Mouse (Mus musculus): ENCODE measurements around the gene Vmn1r218. TPM values are rescaled to one million over a fixed set of nuclear protein-coding genes. Genes with fewer than 3 reads are reported as not detected.
"Not testable (repeated sequence)": the region's sequence is repeated elsewhere in the genome, so short reads cannot be mapped to it uniquely, and the experiment has no call there.

Gene Vmn1r218
- total RNA-seq (2021), result not detected
- not detected in 2 replicates for polyA plus RNA-seq (2012; rRNA removed)
- long read RNA-seq, result 0 reads

GRCm38 (mm10) chr13:23133099-23133498 lies at the start of gene Vmn1r218:
Gene Vmn1r218, plus strand, starts transcription at chr13:23133155.
- 68% methylated on average over 3 of the region's 3 CpGs for WGBS
- intact Hi-C loops (cut with DNase I), result no loop called here
- Histone ChIP-seq H3K9ac (ENCODE audit: low read depth, low read length) (no peak within 1 kb of the TSS), H3K4me1 (ENCODE audit: control insufficient read depth, insufficient read depth, low read length) (no peaks in the 10 kb centered on the region), H3K36me3 (ENCODE audit: control insufficient read depth, insufficient read depth, low read length) (no peaks in the 10 kb centered on the region), H3K79me2 (replicated peaks; ENCODE audit: control insufficient read depth, insufficient read depth, low read length) (no peaks in the 10 kb centered on the region), H3K27me3 (ENCODE audit: control insufficient read depth, insufficient read depth, low read length) (no peaks in the 10 kb centered on the region), H3K27ac (no peak within 1 kb of the TSS), H3K4me3 (no peak within 1 kb of the TSS)
- DNase-seq, result no peak
- TF ChIP-seq EP300 (IDR thresholded peaks at IDR 0.05; ENCODE audit: insufficient read depth, low read depth, low read length), result no peak
- TF ChIP-seq CTCF (IDR thresholded peaks at IDR 0.05), result no peak
- no peak for TF ChIP-seq POLR2A (IDR thresholded peaks at IDR 0.05; ENCODE audit: insufficient read depth, low read depth, low read length)

- H3K27ac ChIP-seq, result no peak overlapping the region
- no peaks in the 10 kb centered on the region for H3K79me2 ChIP-seq (replicated peaks; ENCODE audit: control insufficient read depth, insufficient read depth, low read length)
- no peak overlapping the region for H3K9ac ChIP-seq (ENCODE audit: low read depth, low read length)
- TF ChIP-seq EP300 (IDR thresholded peaks at IDR 0.05; ENCODE audit: insufficient read depth, low read depth, low read length) (no peak), POLR2A (IDR thresholded peaks at IDR 0.05; ENCODE audit: insufficient read depth, low read depth, low read length) (no peak), CTCF (IDR thresholded peaks at IDR 0.05) (no peak)
- WGBS, result 85% methylated on average over 4 of the region's 4 CpGs
- intact Hi-C loops (cut with DNase I), result no loop called here
- H3K27me3 ChIP-seq (ENCODE audit: control insufficient read depth, insufficient read depth, low read length), result no peaks in the 10 kb centered on the region
- no peaks in the 10 kb centered on the region for H3K4me1 ChIP-seq (ENCODE audit: control insufficient read depth, insufficient read depth, low read length)
- DNase-seq, result no peak
- H3K4me3 ChIP-seq, result no peak overlapping the region
- no peaks in the 10 kb centered on the region for H3K36me3 ChIP-seq (ENCODE audit: control insufficient read depth, insufficient read depth, low read length)
These were observed 38.6 kb upstream of the Vmn1r218 start for GRCm38 (mm10) chr13:23094386-23094785.

GRCm38 (mm10) chr13:23118126-23118525 lies 14.8 kb upstream of the Vmn1r218 start, which contains the start of gene Vmn1r217:
Gene Vmn1r217, minus strand, starts transcription at chr13:23118226.
- H3K4me1 ChIP-seq (ENCODE audit: control insufficient read depth, insufficient read depth, low read length); H3K36me3 ChIP-seq (ENCODE audit: control insufficient read depth, insufficient read depth, low read length); H3K4me3 ChIP-seq; H3K79me2 ChIP-seq (replicated peaks; ENCODE audit: control insufficient read depth, insufficient read depth, low read length); H3K9ac ChIP-seq (ENCODE audit: low read depth, low read length); H3K27ac ChIP-seq; DNase-seq; intact Hi-C loops (cut with DNase I); H3K27me3 ChIP-seq (ENCODE audit: control insufficient read depth, insufficient read depth, low read length): not testable (repeated sequence)
- 71% methylated on average over 1 of the region's 1 CpGs for WGBS

- no peaks in the 10 kb centered on the region for H3K27me3 ChIP-seq (ENCODE audit: control insufficient read depth, insufficient read depth, low read length)
- no peaks in the 10 kb centered on the region for H3K79me2 ChIP-seq (replicated peaks; ENCODE audit: control insufficient read depth, insufficient read depth, low read length)
- no peaks in the 10 kb centered on the region for H3K36me3 ChIP-seq (ENCODE audit: control insufficient read depth, insufficient read depth, low read length)
- H3K27ac ChIP-seq, result no peak overlapping the region
- DNase-seq, result no peak
- TF ChIP-seq POLR2A (IDR thresholded peaks at IDR 0.05; ENCODE audit: insufficient read depth, low read depth, low read length), result no peak
- H3K4me1 ChIP-seq (ENCODE audit: control insufficient read depth, insufficient read depth, low read length), result no peaks in the 10 kb centered on the region
- 80% methylated on average over 2 of the region's 2 CpGs for WGBS
- H3K4me3 ChIP-seq, result no peak overlapping the region
- intact Hi-C loops (cut with DNase I), result no loop called here
- no peak overlapping the region for H3K9ac ChIP-seq (ENCODE audit: low read depth, low read length)
These were observed 12.3 kb upstream of the Vmn1r218 start for GRCm38 (mm10) chr13:23120611-23121010.

- Histone ChIP-seq H3K9ac (ENCODE audit: low read depth, low read length) (no peak overlapping the region), H3K79me2 (replicated peaks; ENCODE audit: control insufficient read depth, insufficient read depth, low read length) (no peaks in the 10 kb centered on the region), H3K4me1 (ENCODE audit: control insufficient read depth, insufficient read depth, low read length) (no peaks in the 10 kb centered on the region), H3K27ac (no peak overlapping the region), H3K36me3 (ENCODE audit: control insufficient read depth, insufficient read depth, low read length) (no peaks in the 10 kb centered on the region), H3K27me3 (ENCODE audit: control insufficient read depth, insufficient read depth, low read length) (no peaks in the 10 kb centered on the region), H3K4me3 (no peak overlapping the region)
- WGBS, result 67% methylated on average over 1 of the region's 1 CpGs
- intact Hi-C loops (cut with DNase I), result no loop called here
- no peak for DNase-seq
- TF ChIP-seq CTCF (IDR thresholded peaks at IDR 0.05) (no peak), POLR2A (IDR thresholded peaks at IDR 0.05; ENCODE audit: insufficient read depth, low read depth, low read length) (no peak), EP300 (IDR thresholded peaks at IDR 0.05; ENCODE audit: insufficient read depth, low read depth, low read length) (no peak)
These were observed 546 bp downstream of the Vmn1r218 start for GRCm38 (mm10) chr13:23133501-23133900.

- DNase-seq, result no peak
- no peak for TF ChIP-seq CTCF (IDR thresholded peaks at IDR 0.05)
- no peak for TF ChIP-seq EP300 (IDR thresholded peaks at IDR 0.05; ENCODE audit: insufficient read depth, low read depth, low read length)
- no peak for TF ChIP-seq POLR2A (IDR thresholded peaks at IDR 0.05; ENCODE audit: insufficient read depth, low read depth, low read length)
- Histone ChIP-seq H3K27me3 (ENCODE audit: control insufficient read depth, insufficient read depth, low read length) (no peaks in the 10 kb centered on the region), H3K36me3 (ENCODE audit: control insufficient read depth, insufficient read depth, low read length) (no peaks in the 10 kb centered on the region), H3K79me2 (replicated peaks; ENCODE audit: control insufficient read depth, insufficient read depth, low read length) (no peaks in the 10 kb centered on the region), H3K27ac (no peak overlapping the region), H3K4me1 (ENCODE audit: control insufficient read depth, insufficient read depth, low read length) (no peaks in the 10 kb centered on the region), H3K9ac (ENCODE audit: low read depth, low read length) (no peak overlapping the region), H3K4me3 (no peak overlapping the region)
- WGBS, result 75% methylated on average over 2 of the region's 2 CpGs
- intact Hi-C loops (cut with DNase I), result no loop called here
These were observed 5.9 kb downstream of the Vmn1r218 start for GRCm38 (mm10) chr13:23138880-23139279.
